Mouse (Mus musculus): Measurements from ENCODE around the gene Zfp422. TPM values are rescaled to one million over a fixed set of nuclear protein-coding genes. Genes with fewer than 3 reads are reported as not detected.

The Zfp422 gene
- total and polyA plus RNA-seq, 3 experiments: 13.1 to 19.2 (median 14.8) TPM

GRCm38 (mm10) chr6:116672349-116672748 is 43.5 kb upstream of the Zfp422 start:
- no peak overlapping the region for H3K4me3 ChIP-seq
- no peak overlapping the region for H3K27ac ChIP-seq
- TF ChIP-seq POLR2A (IDR thresholded peaks at IDR 0.05; ENCODE audit: insufficient read depth, low read depth, low read length): no peak
- no peak for TF ChIP-seq EP300 (IDR thresholded peaks at IDR 0.05; ENCODE audit: insufficient read depth, low read depth, low read length)
- H3K4me1 ChIP-seq (ENCODE audit: control insufficient read depth, insufficient read depth, low read length): no peaks in the 10 kb centered on the region
- intact Hi-C loops (cut with DNase I): loop anchor here (2.0 kb wide), 1 partner anchor 18 kb away; no protein-coding TSS in a partner anchor
- no peak overlapping the region; the same call in 1 of the 2 replicates for H3K9ac ChIP-seq (ENCODE audit: low read depth, low read length)
- peak in 1 of 2 experiments; percentile 33 for DNase-seq
- no peaks in the 10 kb centered on the region for H3K36me3 ChIP-seq (ENCODE audit: control insufficient read depth, insufficient read depth, low read length)
- no peaks in the 10 kb centered on the region for H3K27me3 ChIP-seq (ENCODE audit: control insufficient read depth, insufficient read depth, low read length)
- 52% methylated on average over 5 of the region's 5 CpGs for WGBS
- no peaks in the 10 kb centered on the region for H3K79me2 ChIP-seq (replicated peaks; ENCODE audit: control insufficient read depth, insufficient read depth, low read length)

- no peak overlapping the region for H3K27ac ChIP-seq
- no peaks in the 10 kb centered on the region for H3K27me3 ChIP-seq (ENCODE audit: control insufficient read depth, insufficient read depth, low read length)
- intact Hi-C loops (cut with DNase I): loop anchor here (2.0 kb wide), 1 partner anchor 17 kb away; no protein-coding TSS in a partner anchor
- no peak for DNase-seq
- no peak overlapping the region for H3K4me3 ChIP-seq
- 75% methylated on average over 4 of the region's 4 CpGs for WGBS
- no peaks in the 10 kb centered on the region for H3K36me3 ChIP-seq (ENCODE audit: control insufficient read depth, insufficient read depth, low read length)
- TF ChIP-seq POLR2A (IDR thresholded peaks at IDR 0.05; ENCODE audit: insufficient read depth, low read depth, low read length) (no peak), CTCF (IDR thresholded peaks at IDR 0.05) (no peak), EP300 (IDR thresholded peaks at IDR 0.05; ENCODE audit: insufficient read depth, low read depth, low read length) (no peak)
- no peaks in the 10 kb centered on the region for H3K4me1 ChIP-seq (ENCODE audit: control insufficient read depth, insufficient read depth, low read length)
- no peak overlapping the region for H3K9ac ChIP-seq (ENCODE audit: low read depth, low read length)
- no peaks in the 10 kb centered on the region for H3K79me2 ChIP-seq (replicated peaks; ENCODE audit: control insufficient read depth, insufficient read depth, low read length)
Observed at GRCm38 (mm10) chr6:116671768-116672167, 43.0 kb upstream of the Zfp422 start.

- TF ChIP-seq POLR2A (IDR thresholded peaks at IDR 0.05; ENCODE audit: insufficient read depth, low read depth, low read length) (no peak), CTCF (IDR thresholded peaks at IDR 0.05) (0 out of 2 replicates have a peak, but pooled peaks have one; percentile 26)
- WGBS: 37% methylated on average over 5 of the region's 5 CpGs
- intact Hi-C loops (cut with DNase I): no loop called here
- Histone ChIP-seq H3K27me3 (ENCODE audit: control insufficient read depth, insufficient read depth, low read length) (no peaks in the 10 kb centered on the region), H3K4me3 (no peak overlapping the region), H3K79me2 (replicated peaks; ENCODE audit: control insufficient read depth, insufficient read depth, low read length) (no peaks in the 10 kb centered on the region), H3K4me1 (ENCODE audit: control insufficient read depth, insufficient read depth, low read length) (no peaks in the 10 kb centered on the region), H3K36me3 (ENCODE audit: control insufficient read depth, insufficient read depth, low read length) (no peaks in the 10 kb centered on the region), H3K9ac (ENCODE audit: low read depth, low read length) (no peak overlapping the region), H3K27ac (no peak overlapping the region)
- peak in 1 of 2 experiments; percentile 33 for DNase-seq
Observed at GRCm38 (mm10) chr6:116671031-116671430, 42.2 kb upstream of the Zfp422 start.

- DNase-seq: peak in 1 of 2 experiments; percentile 35
- Histone ChIP-seq H3K9ac (ENCODE audit: low read depth, low read length) (no peak overlapping the region), H3K4me1 (ENCODE audit: control insufficient read depth, insufficient read depth, low read length) (peaks cover 1% of the 10 kb centered on the region), H3K4me3 (no peak overlapping the region), H3K27ac (no peak overlapping the region), H3K36me3 (ENCODE audit: control insufficient read depth, insufficient read depth, low read length) (no peaks in the 10 kb centered on the region), H3K79me2 (replicated peaks; ENCODE audit: control insufficient read depth, insufficient read depth, low read length) (no peaks in the 10 kb centered on the region), H3K27me3 (ENCODE audit: control insufficient read depth, insufficient read depth, low read length) (no peaks in the 10 kb centered on the region)
- 69% methylated on average over 6 of the region's 6 CpGs for WGBS
- intact Hi-C loops (cut with DNase I): no loop called here
- TF ChIP-seq CTCF (IDR thresholded peaks at IDR 0.05): no peak
- TF ChIP-seq POLR2A (IDR thresholded peaks at IDR 0.05; ENCODE audit: insufficient read depth, low read depth, low read length): no peak
Observed at GRCm38 (mm10) chr6:116670144-116670543, 41.3 kb upstream of the Zfp422 start.

- 59% methylated on average over 11 of the region's 11 CpGs for WGBS
- TF ChIP-seq CTCF (IDR thresholded peaks at IDR 0.05): no peak
- TF ChIP-seq POLR2A (IDR thresholded peaks at IDR 0.05; ENCODE audit: insufficient read depth, low read depth, low read length): no peak
- no peak for TF ChIP-seq EP300 (IDR thresholded peaks at IDR 0.05; ENCODE audit: insufficient read depth, low read depth, low read length)
Observed at GRCm38 (mm10) chr6:116668682-116669470, 40.1 kb upstream of the Zfp422 start.

GRCm38 (mm10) chr6:116667382-116667781 is 38.6 kb upstream of the Zfp422 start:
- TF ChIP-seq POLR2A (IDR thresholded peaks at IDR 0.05; ENCODE audit: insufficient read depth, low read depth, low read length): no peak
- no peak for TF ChIP-seq CTCF (IDR thresholded peaks at IDR 0.05)
- TF ChIP-seq EP300 (IDR thresholded peaks at IDR 0.05; ENCODE audit: insufficient read depth, low read depth, low read length): no peak
- intact Hi-C loops (cut with DNase I): no loop called here
- Histone ChIP-seq H3K4me3 (no peak overlapping the region), H3K79me2 (replicated peaks; ENCODE audit: control insufficient read depth, insufficient read depth, low read length) (no peaks in the 10 kb centered on the region), H3K27me3 (ENCODE audit: control insufficient read depth, insufficient read depth, low read length) (no peaks in the 10 kb centered on the region), H3K9ac (ENCODE audit: low read depth, low read length) (no peak overlapping the region), H3K27ac (no peak overlapping the region), H3K4me1 (ENCODE audit: control insufficient read depth, insufficient read depth, low read length) (peaks cover 1% of the 10 kb centered on the region), H3K36me3 (ENCODE audit: control insufficient read depth, insufficient read depth, low read length) (no peaks in the 10 kb centered on the region)
- WGBS: 72% methylated on average over 3 of the region's 3 CpGs
- DNase-seq: peak in 1 of 2 experiments; percentile 9

More at GRCm38 (mm10) chr6:116668682-116669470, 40.1 kb upstream of the Zfp422 start:
- Histone ChIP-seq H3K79me2 (replicated peaks; ENCODE audit: control insufficient read depth, insufficient read depth, low read length) (no peaks in the 10 kb centered on the region), H3K9ac (ENCODE audit: low read depth, low read length) (no peak overlapping the region), H3K27ac (no peak overlapping the region), H3K36me3 (ENCODE audit: control insufficient read depth, insufficient read depth, low read length) (no peaks in the 10 kb centered on the region), H3K4me3 (no peak overlapping the region), H3K27me3 (ENCODE audit: control insufficient read depth, insufficient read depth, low read length) (no peaks in the 10 kb centered on the region), H3K4me1 (ENCODE audit: control insufficient read depth, insufficient read depth, low read length) (peaks cover 1% of the 10 kb centered on the region)
- DNase-seq: peak; percentile 20 to 30
- intact Hi-C loops (cut with DNase I): no loop called here

Measured in heart, adult 2 months (tissue).